Mouse (Mus musculus): ENCODE measurements at regions not wholly inside any gene's neighbourhood (a gene's known extent, or its start where the extent isn't known, plus 50 kb on each side); places are given as distances from the start of the nearest gene placed in this dataset.
A peak's percentile ranks its signal among the peaks of the same experiment; 100 is the strongest.
"Not testable (repeated sequence)": the region's sequence is repeated elsewhere in the genome, so short reads cannot be mapped to it uniquely, and the experiment has no call there.

DNA sequence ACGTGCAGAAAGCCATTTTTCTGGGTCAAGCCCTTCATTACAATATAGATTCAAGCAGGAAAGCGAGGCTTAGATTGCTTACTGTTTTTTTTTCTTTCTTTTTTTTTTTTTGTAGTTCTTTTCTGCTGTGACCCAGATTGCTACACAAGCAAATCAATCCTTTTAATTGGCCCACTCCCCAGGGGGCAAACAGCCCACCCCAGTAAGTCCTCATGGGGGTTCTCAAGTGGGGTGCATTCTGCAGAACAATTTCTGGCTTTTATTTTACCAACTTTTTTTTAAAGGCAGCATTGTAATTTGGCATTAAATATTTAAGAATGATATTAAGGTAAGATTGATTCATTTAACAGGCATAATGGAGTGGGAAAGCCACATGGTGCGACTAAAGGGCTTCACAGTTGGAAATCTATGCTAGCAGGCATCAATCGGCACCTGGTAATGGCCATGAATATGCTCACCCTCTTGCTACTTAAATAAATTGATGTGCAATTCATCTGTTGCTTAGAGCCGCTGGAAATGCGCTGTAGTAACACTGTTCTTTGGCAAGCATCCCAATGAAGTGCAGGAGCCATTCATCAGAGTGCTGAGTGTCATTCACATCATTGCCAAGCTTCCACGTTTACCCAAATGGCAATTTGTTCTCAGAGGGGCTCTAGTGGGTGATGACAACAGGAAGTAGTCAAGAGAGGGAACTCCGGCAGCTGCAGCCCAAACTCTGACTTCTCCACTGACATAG lies 236.3 kb upstream of the Arhgap42 start:
- H3K4me1 ChIP-seq (replicated peaks): peaks cover 3% of the 10 kb centered on the region
- H3K27me3 ChIP-seq: peaks cover 24% of the 10 kb centered on the region
- H3K27ac ChIP-seq: no peak overlapping the region
- H3K9ac ChIP-seq: no peak overlapping the region
- peak; percentile 58; the same call in 1 of the 2 replicates for ATAC-seq (replicated peaks; ENCODE audit: insufficient number of reproducible peaks, insufficient read depth, low FRiP score, low read depth)
- H3K9me3 ChIP-seq (replicated peaks): no peaks in the 10 kb centered on the region
- 26% methylated on average over 8 of the region's 8 CpGs for WGBS
- no peaks in the 10 kb centered on the region for H3K36me3 ChIP-seq
- no peak overlapping the region for H3K4me3 ChIP-seq
- H3K4me2 ChIP-seq: no peak overlapping the region

DNA sequence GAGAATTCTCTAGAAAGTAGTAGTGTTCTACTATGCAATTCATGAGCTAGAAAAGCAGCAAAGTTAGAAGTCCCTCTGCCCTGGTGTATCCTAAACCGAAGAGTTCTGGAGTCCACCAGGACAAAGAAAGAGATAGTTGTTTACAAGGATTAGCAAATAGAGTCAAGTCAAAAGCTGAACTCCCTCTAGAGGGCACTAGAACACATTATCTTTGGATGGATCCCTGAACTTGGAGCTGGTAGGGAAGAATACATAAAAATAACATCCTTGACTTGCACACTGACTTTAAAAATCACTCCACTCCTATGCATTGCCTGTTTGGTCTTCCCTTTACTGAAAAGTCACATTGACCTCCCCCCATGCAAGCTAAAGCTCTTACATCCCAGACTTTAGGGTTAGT lies 205.3 kb upstream of the Arhgap42 start:
- H3K4me2 ChIP-seq: no peak overlapping the region
- H3K4me3 ChIP-seq: no peak overlapping the region
- WGBS: 87% methylated on average over 1 of the region's 1 CpGs
- H3K36me3 ChIP-seq: no peaks in the 10 kb centered on the region
- H3K27ac ChIP-seq: no peak overlapping the region
- no peak overlapping the region for H3K9ac ChIP-seq
- H3K4me1 ChIP-seq (replicated peaks): no peaks in the 10 kb centered on the region
- H3K9me3 ChIP-seq (replicated peaks): no peaks in the 10 kb centered on the region
- ATAC-seq (replicated peaks; ENCODE audit: insufficient number of reproducible peaks, insufficient read depth, low FRiP score, low read depth): no peak
- no peaks in the 10 kb centered on the region for H3K27me3 ChIP-seq

DNA sequence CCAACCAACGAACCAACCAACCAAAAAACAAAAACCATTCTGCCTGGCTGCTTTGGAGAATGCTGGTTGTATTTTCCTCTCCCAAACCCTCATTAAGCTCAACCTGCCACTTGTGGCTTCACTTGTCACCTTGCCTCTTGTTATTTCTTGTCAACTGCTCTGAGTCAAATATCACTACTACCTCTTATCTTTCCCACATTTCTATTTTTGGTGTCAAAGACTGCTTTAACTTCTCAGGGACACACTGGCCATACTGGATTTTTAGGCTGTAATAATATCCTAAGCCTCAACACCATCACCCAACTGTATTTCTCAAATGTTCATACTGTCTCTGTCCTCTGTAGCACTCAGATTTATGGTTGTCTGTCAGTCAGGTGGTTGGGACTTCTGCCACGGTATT lies 181.4 kb upstream of the Arhgap42 start:
- H3K27ac ChIP-seq: peak overlapping the region; percentile 45
- no peak overlapping the region for H3K4me3 ChIP-seq
- H3K36me3 ChIP-seq: no peaks in the 10 kb centered on the region
- peaks cover 5% of the 10 kb centered on the region; the same call in 1 of the 2 replicates for H3K4me1 ChIP-seq (replicated peaks)
- H3K9me3 ChIP-seq (replicated peaks): no peaks in the 10 kb centered on the region
- 51% methylated on average over 2 of the region's 2 CpGs for WGBS
- H3K9ac ChIP-seq: no peak overlapping the region
- no peak overlapping the region for H3K4me2 ChIP-seq
- H3K27me3 ChIP-seq: no peaks in the 10 kb centered on the region
- ATAC-seq (replicated peaks; ENCODE audit: insufficient number of reproducible peaks, insufficient read depth, low FRiP score, low read depth): no peak

DNA sequence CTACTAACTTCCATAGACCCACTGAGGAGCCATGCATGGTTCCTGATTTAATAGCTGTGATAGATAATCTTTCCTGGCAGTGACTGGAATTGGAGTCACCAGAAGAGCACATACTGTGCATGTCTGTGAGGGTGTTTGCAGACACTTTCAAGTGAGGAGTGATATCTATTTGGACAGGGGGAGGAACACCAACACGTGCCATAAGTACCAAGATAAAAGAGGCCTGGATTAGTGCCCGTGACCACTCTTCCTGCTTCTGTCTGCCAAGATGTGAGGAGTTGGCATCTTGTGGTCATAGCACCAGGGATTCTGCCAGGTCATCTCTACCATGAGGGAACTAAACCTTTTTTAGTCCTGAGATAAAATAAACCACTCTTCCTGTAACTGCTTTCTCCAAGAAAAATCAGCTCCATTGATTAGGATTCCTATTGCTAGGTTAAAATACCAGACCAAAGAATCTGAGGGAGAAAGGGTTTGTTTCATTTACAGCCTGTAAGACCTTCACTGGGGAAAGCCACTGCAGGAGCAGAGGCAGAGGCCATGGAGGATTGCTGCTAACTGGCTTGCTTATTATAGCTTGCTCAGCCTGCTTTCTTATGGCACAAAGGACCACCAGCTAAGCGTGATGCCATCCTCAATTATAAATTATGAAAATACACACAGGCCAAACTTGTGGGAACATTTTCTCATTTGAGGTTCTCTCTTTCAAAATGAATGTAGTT lies 173.7 kb upstream of the Arhgap42 start:
- WGBS: 38% methylated on average over 3 of the region's 3 CpGs
- ATAC-seq (replicated peaks; ENCODE audit: insufficient number of reproducible peaks, insufficient read depth, low FRiP score, low read depth): peak; percentile 89
- Histone ChIP-seq H3K4me3 (no peak overlapping the region), H3K4me1 (replicated peaks) (peaks cover 6% of the 10 kb centered on the region), H3K4me2 (no peak overlapping the region), H3K27ac (peak overlapping the region; percentile 67), H3K9me3 (replicated peaks) (no peaks in the 10 kb centered on the region), H3K36me3 (no peaks in the 10 kb centered on the region), H3K27me3 (no peaks in the 10 kb centered on the region), H3K9ac (no peak overlapping the region)

DNA sequence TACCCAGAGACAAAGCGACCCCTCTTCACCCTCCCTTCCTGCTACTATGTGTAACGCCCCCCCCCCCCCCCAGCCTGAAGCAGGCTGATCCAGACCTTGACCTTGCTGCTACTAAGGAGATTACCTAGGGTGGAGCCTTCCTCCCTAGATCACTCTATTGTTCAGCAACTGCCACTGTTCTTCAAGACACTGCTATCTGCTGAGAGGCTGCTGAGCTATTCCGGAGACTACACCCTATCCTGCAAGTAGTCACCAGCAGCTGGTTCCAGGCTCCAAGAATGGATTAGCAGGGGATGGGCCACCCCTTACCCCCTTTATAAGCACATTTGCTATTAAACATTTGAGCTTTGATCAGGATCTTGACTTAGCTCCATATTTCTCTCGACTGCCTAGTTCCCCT lies 155.3 kb upstream of the Arhgap42 start:
- WGBS: 77% methylated on average over 3 of the region's 4 CpGs
- not testable (repeated sequence) for ATAC-seq (replicated peaks; ENCODE audit: insufficient number of reproducible peaks, insufficient read depth, low FRiP score, low read depth)

DNA sequence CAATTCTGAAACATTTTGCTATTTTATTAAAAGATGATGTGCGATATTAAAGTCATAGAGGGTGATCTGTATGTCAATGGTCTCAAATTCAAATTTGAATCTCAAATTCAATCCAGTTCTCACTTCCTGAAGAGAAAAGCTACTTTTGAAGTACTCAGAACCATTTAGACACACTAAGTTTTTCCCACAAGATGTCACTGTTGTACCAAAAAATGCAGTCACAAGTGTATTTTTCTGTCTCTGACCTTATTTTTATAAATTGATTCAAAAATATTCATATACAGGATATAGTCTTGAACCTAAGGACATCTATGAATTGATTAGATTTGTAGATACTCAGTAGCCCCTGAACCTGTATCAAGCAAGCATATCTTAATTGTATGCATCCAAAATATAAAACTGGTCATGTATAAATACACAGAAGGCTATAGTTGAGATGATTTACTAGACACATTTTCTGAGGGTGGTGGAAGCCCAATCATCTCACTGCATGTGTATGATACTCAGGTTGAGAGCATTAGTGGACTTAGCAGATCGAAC lies 137.8 kb upstream of the Arhgap42 start:
- no peak overlapping the region for H3K9ac ChIP-seq
- no peaks in the 10 kb centered on the region for H3K4me1 ChIP-seq (replicated peaks)
- no peak overlapping the region for H3K27ac ChIP-seq
- no peaks in the 10 kb centered on the region for H3K27me3 ChIP-seq
- 56% methylated on average over 2 of the region's 2 CpGs for WGBS
- H3K4me2 ChIP-seq: no peak overlapping the region
- no peak overlapping the region for H3K4me3 ChIP-seq
- no peaks in the 10 kb centered on the region for H3K36me3 ChIP-seq
- no peak for ATAC-seq (replicated peaks; ENCODE audit: insufficient number of reproducible peaks, insufficient read depth, low FRiP score, low read depth)
- H3K9me3 ChIP-seq (replicated peaks): no peaks in the 10 kb centered on the region

More for the DNA sequence above, 155.3 kb upstream of the Arhgap42 start:
- H3K9me3 ChIP-seq (replicated peaks); H3K9ac ChIP-seq; H3K4me2 ChIP-seq; H3K27me3 ChIP-seq; H3K36me3 ChIP-seq; H3K4me3 ChIP-seq; H3K27ac ChIP-seq; H3K4me1 ChIP-seq (replicated peaks): not testable (repeated sequence)

DNA sequence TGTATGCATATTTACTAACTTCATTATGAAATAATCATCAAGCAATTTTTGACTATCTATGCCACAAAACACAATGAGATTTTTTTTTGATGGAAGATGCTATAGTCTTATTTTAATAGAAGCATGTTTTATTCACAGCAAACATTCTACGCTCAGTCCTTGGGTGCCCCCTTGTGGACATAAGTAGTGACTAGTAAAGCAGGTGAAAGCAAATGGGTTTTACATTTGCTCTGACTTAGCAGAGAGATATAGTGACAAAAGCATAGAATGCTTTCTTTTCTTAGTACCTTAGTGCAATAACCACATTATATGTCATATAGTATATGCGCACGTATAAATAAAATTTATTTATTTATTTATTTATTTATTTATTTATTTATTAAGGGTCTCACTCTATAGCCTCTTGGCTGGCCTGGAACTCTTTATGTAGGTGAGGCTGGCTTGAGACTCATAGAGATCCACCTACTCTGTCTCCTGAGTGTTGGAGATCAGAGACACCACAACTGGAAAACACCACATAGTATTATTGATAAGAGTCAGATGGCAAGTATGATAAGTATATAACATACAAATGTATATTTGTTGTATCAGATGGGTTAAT lies 136.5 kb upstream of the Arhgap42 start:
- H3K9me3 ChIP-seq (replicated peaks): no peaks in the 10 kb centered on the region
- no peak overlapping the region for H3K27ac ChIP-seq
- H3K36me3 ChIP-seq: no peaks in the 10 kb centered on the region
- H3K4me3 ChIP-seq: no peak overlapping the region
- H3K4me2 ChIP-seq: no peak overlapping the region
- no peaks in the 10 kb centered on the region for H3K4me1 ChIP-seq (replicated peaks)
- no peaks in the 10 kb centered on the region for H3K27me3 ChIP-seq
- WGBS: 19% methylated on average over 3 of the region's 3 CpGs
- ATAC-seq (replicated peaks; ENCODE audit: insufficient number of reproducible peaks, insufficient read depth, low FRiP score, low read depth): no peak
- no peak overlapping the region for H3K9ac ChIP-seq

DNA sequence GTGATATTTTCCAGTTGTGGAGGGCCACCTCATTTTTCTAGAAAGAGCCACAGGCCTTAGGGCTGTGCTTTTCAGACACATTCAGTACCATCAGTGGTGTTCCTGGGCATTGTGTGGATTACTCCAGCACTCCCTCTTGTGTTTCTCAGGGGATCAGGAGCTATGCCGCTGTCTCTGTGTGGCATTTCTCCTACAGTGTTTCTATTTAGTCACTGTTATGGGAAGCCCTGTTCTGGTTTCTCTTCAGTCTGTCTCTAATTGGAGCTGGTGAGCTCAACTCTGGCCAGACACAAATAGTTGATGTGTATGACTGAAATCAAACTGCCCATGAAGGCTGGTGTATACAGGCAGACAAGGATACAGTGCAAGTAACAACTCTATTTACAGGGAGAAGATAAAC lies 133.7 kb upstream of the Arhgap42 start:
- Histone ChIP-seq H3K9me3 (replicated peaks) (no peaks in the 10 kb centered on the region), H3K9ac (no peak overlapping the region), H3K27ac (no peak overlapping the region), H3K36me3 (no peaks in the 10 kb centered on the region), H3K4me3 (no peak overlapping the region), H3K4me1 (replicated peaks) (no peaks in the 10 kb centered on the region), H3K27me3 (no peaks in the 10 kb centered on the region), H3K4me2 (no peak overlapping the region)
- 37% methylated on average over 1 of the region's 1 CpGs for WGBS
- ATAC-seq (replicated peaks; ENCODE audit: insufficient number of reproducible peaks, insufficient read depth, low FRiP score, low read depth): no peak

DNA sequence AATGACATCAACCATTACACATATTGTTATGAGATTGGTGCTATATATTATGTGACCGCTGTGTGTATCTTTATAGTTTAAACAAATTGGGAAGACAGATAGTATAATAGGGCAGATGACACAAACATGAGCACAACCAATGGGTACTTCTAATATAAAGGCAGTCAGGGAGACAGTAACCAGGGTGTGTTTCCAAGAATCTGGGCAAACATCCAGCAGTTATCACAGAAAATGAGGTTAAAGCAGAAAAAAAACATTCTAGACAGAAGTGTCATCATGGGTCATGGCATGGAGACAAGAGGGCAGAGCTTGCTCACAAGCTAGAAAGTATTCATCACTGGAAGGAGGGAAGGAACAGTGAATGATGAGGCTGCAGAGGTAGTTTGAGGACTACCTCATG lies 129.8 kb upstream of the Arhgap42 start:
- Histone ChIP-seq H3K4me1 (replicated peaks) (no peaks in the 10 kb centered on the region), H3K4me2 (no peak overlapping the region), H3K9me3 (replicated peaks) (no peaks in the 10 kb centered on the region), H3K4me3 (no peak overlapping the region), H3K27ac (no peak overlapping the region), H3K9ac (no peak overlapping the region), H3K27me3 (no peaks in the 10 kb centered on the region), H3K36me3 (no peaks in the 10 kb centered on the region)
- WGBS: 79% methylated on average over 1 of the region's 1 CpGs
- no peak for ATAC-seq (replicated peaks; ENCODE audit: insufficient number of reproducible peaks, insufficient read depth, low FRiP score, low read depth)

DNA sequence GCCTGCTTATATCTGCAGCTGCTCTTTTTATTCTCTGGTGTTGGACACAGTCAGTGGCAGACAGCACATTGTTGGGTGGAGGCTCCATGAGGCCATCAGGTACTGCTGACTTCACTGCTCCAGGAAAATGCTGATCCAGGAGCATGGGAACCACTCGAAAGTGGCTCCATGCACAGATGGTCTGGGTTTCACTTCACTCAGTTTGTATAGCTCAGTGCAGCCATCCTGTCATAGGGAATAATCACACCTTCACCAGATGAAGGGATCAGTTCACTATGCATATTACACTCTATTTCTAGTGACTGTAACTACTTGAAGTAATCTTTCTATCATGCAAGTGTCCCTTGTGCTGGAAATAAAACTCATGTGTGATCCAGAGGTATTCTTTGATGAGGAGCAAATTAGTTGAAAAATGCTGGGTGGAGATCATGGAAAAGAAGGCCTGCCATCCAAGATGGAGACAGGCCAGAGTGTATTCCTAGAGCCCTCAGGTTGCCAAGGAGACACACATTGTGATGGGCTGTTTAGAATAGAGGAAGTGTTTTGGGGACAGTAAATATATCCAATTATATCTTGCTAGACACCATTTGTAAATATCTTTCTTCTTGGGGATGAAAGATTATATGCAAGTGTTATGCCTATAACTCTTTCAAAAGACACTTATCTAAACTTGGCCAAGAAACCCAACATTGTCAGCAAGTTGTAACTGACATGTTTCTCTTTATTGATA lies 103.7 kb upstream of the Arhgap42 start:
- Histone ChIP-seq H3K4me1 (replicated peaks) (no peaks in the 10 kb centered on the region), H3K4me3 (no peak overlapping the region), H3K36me3 (no peaks in the 10 kb centered on the region), H3K4me2 (no peak overlapping the region), H3K27ac (no peak overlapping the region), H3K9me3 (replicated peaks) (no peaks in the 10 kb centered on the region), H3K9ac (no peak overlapping the region), H3K27me3 (no peaks in the 10 kb centered on the region)
- 51% methylated on average over 1 of the region's 1 CpGs for WGBS
- ATAC-seq (replicated peaks; ENCODE audit: insufficient number of reproducible peaks, insufficient read depth, low FRiP score, low read depth): no peak

DNA sequence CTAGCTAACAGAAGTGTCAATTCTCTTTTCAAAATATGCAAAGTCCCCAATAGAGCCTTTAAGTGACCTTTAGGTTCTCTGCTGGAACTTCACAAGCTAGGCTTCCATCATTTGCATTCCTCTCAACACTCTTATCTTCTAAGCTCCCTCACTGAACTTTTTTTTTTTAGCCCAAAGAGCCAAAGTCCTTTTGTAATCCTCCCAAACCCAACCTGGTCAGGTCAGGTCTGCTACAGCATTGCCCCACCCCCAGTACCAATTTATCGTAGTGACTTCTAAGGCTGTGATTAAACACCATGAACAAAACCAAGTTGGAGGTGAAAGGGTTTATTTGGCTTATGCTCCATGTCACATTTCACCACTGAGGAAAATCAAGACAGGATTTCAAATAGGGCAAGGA lies 79.7 kb upstream of the Arhgap42 start:
- ATAC-seq (replicated peaks; ENCODE audit: insufficient number of reproducible peaks, insufficient read depth, low FRiP score, low read depth): no peak
- 65% methylated on average over 1 of the region's 1 CpGs for WGBS
- H3K4me2 ChIP-seq: no peak overlapping the region
- no peaks in the 10 kb centered on the region for H3K36me3 ChIP-seq
- no peaks in the 10 kb centered on the region for H3K4me1 ChIP-seq (replicated peaks)
- no peak overlapping the region for H3K4me3 ChIP-seq
- H3K9ac ChIP-seq: no peak overlapping the region
- no peak overlapping the region for H3K27ac ChIP-seq
- no peaks in the 10 kb centered on the region for H3K27me3 ChIP-seq
- H3K9me3 ChIP-seq (replicated peaks): no peaks in the 10 kb centered on the region
